Mouse (Mus musculus) bone marrow macrophage, adult 2 months (primary cell): ENCODE measurements around the gene Crk.

Source experiments
- CTCF ChIP-seq: IDR thresholded peaks from 2 replicates; pipeline ENCODE4 v1.5.1; 2012; ENCODE audit warnings: low read depth, mild to moderate bottlenecking, low read length, moderate library complexity
- POLR2A ChIP-seq: IDR thresholded peaks from 2 replicates; pipeline ENCODE4 v1.6.1; 2012; ENCODE audit warnings: mild to moderate bottlenecking, low read depth, low read length, borderline replicate concordance

DNA sequence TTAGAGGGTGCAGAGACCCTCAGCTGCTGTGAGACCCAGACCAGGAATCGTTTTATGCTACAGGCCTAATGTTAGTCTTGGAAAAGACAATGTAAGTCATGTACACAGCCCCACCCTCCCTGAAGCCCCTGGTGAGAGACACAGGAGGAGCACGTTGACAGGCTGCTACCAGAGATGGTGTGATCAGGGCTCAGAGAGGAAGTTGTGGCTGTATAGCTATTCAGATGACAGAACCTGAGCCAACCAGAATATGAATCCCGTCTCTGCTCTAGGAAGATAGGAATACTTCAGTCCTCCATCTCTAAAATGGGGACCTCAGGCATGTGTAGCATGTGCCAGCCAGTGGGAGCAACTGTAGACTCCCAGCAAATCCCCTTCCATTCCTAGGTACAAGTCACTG is 10.4 kb upstream of the Crk start:
- no peak for TF ChIP-seq CTCF
- TF ChIP-seq POLR2A = no peak
